Comparison of ENCODE assay signal across 14 mouse cellular contexts in the genomic region with DNA sequence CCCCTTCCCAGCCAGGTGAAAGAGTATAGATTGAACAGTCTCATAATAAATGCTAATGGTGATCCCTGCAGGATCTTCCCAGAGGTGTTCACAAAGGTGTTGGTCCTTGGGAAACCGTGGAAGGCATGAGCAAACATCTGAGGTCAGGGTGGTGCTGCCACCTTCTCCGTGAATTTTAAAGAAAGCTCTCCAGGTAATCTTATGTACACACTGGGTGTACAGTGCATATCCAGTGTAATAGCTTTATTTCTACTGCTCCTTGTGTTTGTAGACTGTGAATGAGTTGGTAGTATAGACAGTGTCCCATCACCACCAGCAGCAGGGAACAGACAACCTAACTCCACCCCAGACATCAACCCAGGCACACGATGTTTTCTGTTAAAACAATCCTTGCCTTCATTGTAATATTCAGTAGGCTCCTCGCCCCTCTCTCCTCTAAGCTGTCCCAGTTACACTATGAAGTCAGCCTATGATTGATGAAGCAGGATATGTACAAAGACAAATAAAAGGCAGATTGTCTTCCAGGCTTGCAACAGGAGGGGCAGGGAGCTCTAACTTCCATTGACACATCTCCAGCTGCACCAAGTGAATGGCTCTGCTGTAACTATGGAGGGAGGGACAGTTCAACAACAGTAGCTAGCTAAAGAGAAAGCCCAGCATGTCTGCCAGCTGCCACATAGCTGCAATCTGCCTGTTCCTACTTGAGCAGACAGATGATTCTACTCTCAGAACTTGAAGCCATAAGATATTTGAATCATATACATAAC. TPM values are rescaled to one million over a fixed set of nuclear protein-coding genes. Genes with fewer than 3 reads are reported as not detected.
A peak's percentile ranks its signal among the peaks of the same experiment; 100 is the strongest.
DNase-seq lines count a peak whose midpoint lies in the region; ATAC-seq and TF ChIP-seq lines count a peak whose summit lies in the region.
"Had no signal": no experiment of that assay in that cellular context is flagged by ENCODE, and none has a peak within 500 bp of the region (broad histone marks: within the 10 kb centered on the region; RNA-seq: fewer than 3 reads in every experiment).

No protein-coding gene starts in this region.

- TF ChIP-seq CTCF in left cerebral cortex, adult 2 months (IDR thresholded peaks at IDR 0.05) = no peak
- TF ChIP-seq CTCF in stomach, postnatal 0 days (IDR thresholded peaks at IDR 0.05; ENCODE audit: low read depth) = no peak

- DNase-seq in cerebellum, adult 9-10 months = peak; percentile 2
- DNase-seq in cerebellum, adult 18-20 months = no peak
- peak; percentile 8 to 15 for DNase-seq in left cerebral cortex, adult 9 months (ENCODE audit: low spot score in 2 of 2)
- no peak for DNase-seq in left cerebral cortex, adult 2 months (ENCODE audit: extremely low spot score in 1 of 2, low spot score in 2 of 2)
- no peak for DNase-seq in stomach, postnatal 0 days (ENCODE audit: low spot score)
- DNase-seq: cerebellum, postnatal 25 days; kidney, postnatal 14 days had no signal

- no peaks in the 10 kb centered on the region for H3K36me3 ChIP-seq in stomach, embryonic 14.5 days (ENCODE audit: control insufficient read depth, insufficient read depth, low read length)
- no peaks in the 10 kb centered on the region for H3K36me3 ChIP-seq in stomach, postnatal 0 days (ENCODE audit: control insufficient read depth, insufficient read depth, low read length)
- no peaks in the 10 kb centered on the region for H3K36me3 ChIP-seq in stomach, embryonic 16.5 days (ENCODE audit: control insufficient read depth, insufficient read depth, low read length)
- H3K36me3 ChIP-seq in kidney, embryonic 15.5 days = no peaks in the 10 kb centered on the region
- H3K36me3 ChIP-seq: limb, embryonic 15.5 days had no signal

- WGBS in stomach, embryonic 14.5 days = 45% methylated on average over 4 of the region's 4 CpGs
- WGBS in stomach, postnatal 0 days = 35% methylated on average over 4 of the region's 4 CpGs
- WGBS in stomach, embryonic 16.5 days = 37% methylated on average over 4 of the region's 4 CpGs
- 70% methylated on average over 4 of the region's 4 CpGs for WGBS in kidney, embryonic 15.5 days

- intact Hi-C loops in left cerebral cortex, adult 2 months (cut with DNase I) = no loop called here

- no peak overlapping the region for H3K4me2 ChIP-seq in stomach, embryonic 14.5 days (replicated peaks; ENCODE audit: low read depth, low read length)
- H3K4me2 ChIP-seq in stomach, postnatal 0 days (replicated peaks; ENCODE audit: low read depth) = no peak overlapping the region
- H3K4me2 ChIP-seq in stomach, embryonic 16.5 days (ENCODE audit: low read depth, low read length) = no peak overlapping the region
- H3K4me2 ChIP-seq in kidney, embryonic 15.5 days = no peak overlapping the region
- H3K4me2 ChIP-seq: limb, embryonic 15.5 days had no signal

- H3K4me1 ChIP-seq in stomach, embryonic 14.5 days (ENCODE audit: control insufficient read depth, insufficient read depth, low read length) = no peaks in the 10 kb centered on the region
- H3K4me1 ChIP-seq in stomach, postnatal 0 days (replicated peaks; ENCODE audit: control insufficient read depth, insufficient read depth) = no peaks in the 10 kb centered on the region
- H3K4me1 ChIP-seq in stomach, embryonic 16.5 days (ENCODE audit: control insufficient read depth, insufficient read depth, low read length) = no peaks in the 10 kb centered on the region
- no peaks in the 10 kb centered on the region for H3K4me1 ChIP-seq in kidney, embryonic 15.5 days
- H3K4me1 ChIP-seq: limb, embryonic 15.5 days had no signal

- H3K9ac ChIP-seq in stomach, embryonic 14.5 days (replicated peaks; ENCODE audit: low read depth, low read length) = no peak overlapping the region
- no peak overlapping the region for H3K9ac ChIP-seq in stomach, postnatal 0 days (ENCODE audit: low read length)
- no peak overlapping the region for H3K9ac ChIP-seq in stomach, embryonic 16.5 days (ENCODE audit: low read length)
- no peak overlapping the region for H3K9ac ChIP-seq in kidney, embryonic 15.5 days
- H3K9ac ChIP-seq: limb, embryonic 15.5 days had no signal

- no peaks in the 10 kb centered on the region for H3K27me3 ChIP-seq in stomach, embryonic 14.5 days (ENCODE audit: control insufficient read depth, insufficient read depth, low read length)
- H3K27me3 ChIP-seq in stomach, postnatal 0 days (ENCODE audit: control insufficient read depth, insufficient read depth, low read length) = no peaks in the 10 kb centered on the region
- H3K27me3 ChIP-seq in stomach, embryonic 16.5 days (ENCODE audit: control insufficient read depth, insufficient read depth, low read length) = no peaks in the 10 kb centered on the region
- no peaks in the 10 kb centered on the region for H3K27me3 ChIP-seq in kidney, embryonic 15.5 days
- H3K27me3 ChIP-seq: limb, embryonic 15.5 days had no signal

- H3K4me3 ChIP-seq in left cerebral cortex, adult 2 months = no peak overlapping the region
- H3K4me3 ChIP-seq in stomach, embryonic 14.5 days (ENCODE audit: low read depth, low read length) = no peak overlapping the region
- H3K4me3 ChIP-seq in stomach, postnatal 0 days (ENCODE audit: low read depth, low read length) = no peak overlapping the region
- H3K4me3 ChIP-seq in stomach, embryonic 16.5 days (replicated peaks; ENCODE audit: low read length) = no peak overlapping the region
- H3K4me3 ChIP-seq in kidney, embryonic 15.5 days (replicated peaks) = no peak overlapping the region
- H3K4me3 ChIP-seq: limb, embryonic 15.5 days had no signal

- H3K9me3 ChIP-seq in stomach, embryonic 14.5 days (ENCODE audit: control insufficient read depth, low read depth, low read length) = no peaks in the 10 kb centered on the region
- H3K9me3 ChIP-seq in stomach, postnatal 0 days (ENCODE audit: control insufficient read depth, low read length) = no peaks in the 10 kb centered on the region
- H3K9me3 ChIP-seq in stomach, embryonic 16.5 days (replicated peaks; ENCODE audit: control insufficient read depth, low read length) = no peaks in the 10 kb centered on the region
- H3K9me3 ChIP-seq in kidney, embryonic 15.5 days (replicated peaks) = no peaks in the 10 kb centered on the region
- H3K9me3 ChIP-seq: limb, embryonic 15.5 days had no signal

- ATAC-seq in stomach, embryonic 14.5 days (ENCODE audit: insufficient number of reproducible peaks, insufficient read depth, low FRiP score, low read depth) = peak; percentile 65
- ATAC-seq in stomach, postnatal 0 days (ENCODE audit: low FRiP score, low TSS enrichment) = no peak
- ATAC-seq in stomach, embryonic 16.5 days (ENCODE audit: insufficient read depth, low FRiP score) = peak; percentile 50; the same call in 1 of the 2 replicates
- no peak for ATAC-seq in kidney, embryonic 15.5 days (replicated peaks; ENCODE audit: low FRiP score)

- TF ChIP-seq EP300 in stomach, postnatal 0 days (optimal IDR thresholded peaks at IDR 0.05) = no peak

- no peak overlapping the region for H3K27ac ChIP-seq in left cerebral cortex, adult 2 months
- H3K27ac ChIP-seq in stomach, embryonic 14.5 days (ENCODE audit: low read length) = no peak overlapping the region
- H3K27ac ChIP-seq in stomach, postnatal 0 days (replicated peaks) = no peak overlapping the region
- H3K27ac ChIP-seq in stomach, embryonic 16.5 days (ENCODE audit: low read length) = no peak overlapping the region
- H3K27ac ChIP-seq in kidney, embryonic 15.5 days = no peak overlapping the region
- H3K27ac ChIP-seq: limb, embryonic 15.5 days had no signal

RNA-seq across cellular contexts. Expression of a gene that starts 30.5 kb away (rescaled TPM):
- total RNA-seq in left cerebral cortex, adult 2 months (2021) = not detected
- 0.13 and 0.35 TPM in 2 replicates for polyA plus RNA-seq in stomach, embryonic 14.5 days (2014; fragmentation: Nextera tagmentation; extraction: Ambion mirVana)
- 0.21 and 0.22 TPM in 2 replicates for polyA plus RNA-seq in stomach, postnatal 0 days (2015; fragmentation: Nextera tagmentation; extraction: Ambion mirVana)
- 0.50 TPM in 1 of 2 replicates, not detected in the other for polyA plus RNA-seq in stomach, embryonic 16.5 days (2015; fragmentation: Nextera tagmentation; extraction: Ambion mirVana)
- 0.51 and 0.71 TPM in 2 replicates for polyA plus RNA-seq in kidney, embryonic 15.5 days (2015; fragmentation: Nextera tagmentation; extraction: Ambion mirVana)
- total RNA-seq: monocyte, adult 5-6 weeks; neutrophil, adult 5-6 weeks had no signal
- polyA plus RNA-seq: small intestine, adult 2 months had no signal

Comparison
In these comparisons a context has a peak if more than half of its experiments do, and no peak if none do; other contexts are left out.
1. DNase-seq: peak in cerebellum, adult 9-10 months (single experiment) and left cerebral cortex, adult 9 months (2 of 2); none in cerebellum, adult 18-20 months (0 of 2), left cerebral cortex, adult 2 months (0 of 2) and stomach, postnatal 0 days (single experiment).
2. ATAC-seq: peak in stomach, embryonic 14.5 days (single experiment) and stomach, embryonic 16.5 days (single experiment); none in stomach, postnatal 0 days (single experiment) and kidney, embryonic 15.5 days (single experiment).